Mouse (Mus musculus): Measurements from ENCODE around the gene Gm21988.

Gene Gm21988

GRCm38 (mm10) chr11:70235254-70235900 lies 4.3 kb downstream of the Gm21988 start:
- DNase-seq, result no peak

GRCm38 (mm10) chr11:70234497-70234896 lies 5.1 kb downstream of the Gm21988 start:
- no peak for DNase-seq

GRCm38 (mm10) chr11:70234037-70234436 lies 5.6 kb downstream of the Gm21988 start:
- no peak for DNase-seq

GRCm38 (mm10) chr11:70233016-70233415 lies 6.6 kb downstream of the Gm21988 start:
- no peak for DNase-seq

GRCm38 (mm10) chr11:70232546-70232945 lies 7.1 kb downstream of the Gm21988 start:
- DNase-seq, result no peak

- peak; percentile 78 to 82 for DNase-seq
Observed at GRCm38 (mm10) chr11:70230239-70230727, 9.3 kb downstream of the Gm21988 start.

- peak in 1 of 2 experiments; percentile 45 for DNase-seq
Observed at GRCm38 (mm10) chr11:70229260-70230010, 10.2 kb downstream of the Gm21988 start, which contains the start of gene Bcl6b. Gene Bcl6b, minus strand, starts transcription at chr11:70229798.

GRCm38 (mm10) chr11:70228828-70229227 lies 10.8 kb downstream of the Gm21988 start:
- DNase-seq, result peak; percentile 78 to 82

- no peak for DNase-seq
Observed at GRCm38 (mm10) chr11:70227661-70228245, 11.9 kb downstream of the Gm21988 start.

- DNase-seq, result no peak
Observed at GRCm38 (mm10) chr11:70227126-70227525, 12.5 kb downstream of the Gm21988 start.

- DNase-seq, result no peak
Observed at GRCm38 (mm10) chr11:70226602-70226890, 13.1 kb downstream of the Gm21988 start.

GRCm38 (mm10) chr11:70225798-70226601 lies 13.6 kb downstream of the Gm21988 start:
- DNase-seq, result no peak

- peak in 1 of 2 experiments; percentile 9 for DNase-seq
Observed at GRCm38 (mm10) chr11:70223724-70224123, 15.9 kb downstream of the Gm21988 start.

- DNase-seq, result no peak
Observed at GRCm38 (mm10) chr11:70221603-70222500, 17.8 kb downstream of the Gm21988 start.

- DNase-seq, result peak; percentile 86 to 91
Observed at GRCm38 (mm10) chr11:70220731-70221602, 18.7 kb downstream of the Gm21988 start, which contains the start of gene Slc16a13. Gene Slc16a13, minus strand, starts transcription at chr11:70221064.

GRCm38 (mm10) chr11:70220323-70220722 lies 19.3 kb downstream of the Gm21988 start:
- DNase-seq, result no peak

- no peak for DNase-seq
Observed at GRCm38 (mm10) chr11:70219873-70220272, 19.8 kb downstream of the Gm21988 start.

- DNase-seq, result peak in 1 of 2 experiments; percentile 13
Observed at GRCm38 (mm10) chr11:70218741-70219470, 20.7 kb downstream of the Gm21988 start.

- DNase-seq, result no peak
Observed at GRCm38 (mm10) chr11:70218039-70218438, 21.6 kb downstream of the Gm21988 start.

GRCm38 (mm10) chr11:70216103-70216502 lies 23.5 kb downstream of the Gm21988 start:
- DNase-seq, result no peak

Data from thymus, postnatal 36 days (tissue).